Mouse (Mus musculus) heart, postnatal 0 days (tissue): Measurements from ENCODE around the gene Tmem115.

ENCODE experiments used
- CTCF ChIP-seq: IDR thresholded peaks from 2 replicates; pipeline ENCODE4 v1.5.1; 2016; ENCODE audit warnings: antibody characterized with exemption, control low read depth, low read depth
- EP300 ChIP-seq: IDR thresholded peaks from 2 replicates; pipeline ENCODE4 v1.6.1; 2016; ENCODE audit warnings: antibody characterized with exemption, low read depth

DNA sequence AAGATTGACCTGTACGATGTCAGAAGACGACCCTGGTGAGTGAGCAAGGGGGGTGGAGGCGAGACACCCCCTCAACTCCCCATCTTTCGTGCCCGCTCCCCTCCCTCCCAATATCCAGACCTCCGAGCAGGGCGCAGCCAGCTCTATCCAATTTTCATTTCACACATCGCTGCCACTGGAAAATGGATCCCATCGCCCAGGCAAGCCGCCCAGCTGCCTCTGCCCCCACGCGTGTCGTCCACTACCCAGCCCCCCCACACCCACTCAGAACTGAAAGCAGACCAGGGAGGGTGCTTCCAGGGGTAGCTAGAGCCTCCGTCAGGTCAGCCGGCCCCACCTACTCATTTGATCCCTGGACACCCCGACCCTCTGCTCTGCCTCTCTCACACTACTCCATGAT lies 21.4 kb upstream of the Tmem115 start:
- no peak for TF ChIP-seq CTCF
- TF ChIP-seq EP300 = no peak
